Mouse (Mus musculus): ENCODE data around the gene Fbxo44. TPM values are rescaled to one million over a fixed set of nuclear protein-coding genes. Genes with fewer than 3 reads are reported as not detected.
"Not testable (repeated sequence)": the region's sequence is repeated elsewhere in the genome, so short reads cannot be mapped to it uniquely, and the experiment has no call there.

The Fbxo44 gene
- polyA plus RNA-seq, 1 experiment from 2014 or later = 102 TPM

DNA sequence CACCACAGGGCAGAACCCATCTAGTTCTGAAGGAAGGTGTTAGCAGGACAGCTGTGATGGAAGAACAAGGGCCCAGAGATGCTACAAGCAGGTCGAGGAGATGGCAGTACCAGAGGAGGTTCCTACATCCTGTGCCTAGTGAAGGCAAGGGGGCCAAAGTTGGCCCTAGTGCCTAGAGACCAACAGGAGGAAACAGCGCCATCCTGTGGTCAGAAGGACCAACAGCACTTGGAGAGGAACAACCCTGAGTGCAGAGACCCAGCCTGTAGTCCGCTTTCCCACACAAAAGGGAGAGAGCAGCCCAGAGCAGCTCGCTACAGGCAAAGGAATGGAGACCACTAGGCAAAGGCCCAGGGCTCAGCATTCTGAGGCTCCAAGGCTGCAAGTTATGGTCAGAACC, 25.5 kb upstream of the Fbxo44 start:
- Histone ChIP-seq H3K9ac (ENCODE audit: low read depth, low read length) (no peak overlapping the region), H3K36me3 (ENCODE audit: control insufficient read depth, insufficient read depth, low read length) (no peaks in the 10 kb centered on the region), H3K27me3 (ENCODE audit: control insufficient read depth, insufficient read depth, low read depth, low read length) (no peaks in the 10 kb centered on the region), H3K9me3 (replicated peaks; ENCODE audit: control insufficient read depth, low read length, poor library complexity, severe bottlenecking) (no peaks in the 10 kb centered on the region), H3K4me1 (ENCODE audit: control insufficient read depth, insufficient read depth, low read length) (peaks cover 4% of the 10 kb centered on the region; the same call in 1 of the 2 replicates), H3K4me3 (ENCODE audit: low read depth, low read length) (no peak overlapping the region), H3K4me2 (ENCODE audit: low read length) (no peak overlapping the region), H3K27ac (ENCODE audit: low read length) (no peak overlapping the region)
- WGBS = 69% methylated on average over 4 of the region's 4 CpGs
- ATAC-seq = no peak

- Histone ChIP-seq H3K4me2 (ENCODE audit: low read length) (no peak overlapping the region), H3K4me1 (ENCODE audit: control insufficient read depth, insufficient read depth, low read length) (peaks cover 4% of the 10 kb centered on the region; the same call in 1 of the 2 replicates), H3K36me3 (ENCODE audit: control insufficient read depth, insufficient read depth, low read length) (no peaks in the 10 kb centered on the region), H3K27ac (ENCODE audit: low read length) (no peak overlapping the region), H3K9ac (ENCODE audit: low read depth, low read length) (no peak overlapping the region), H3K27me3 (ENCODE audit: control insufficient read depth, insufficient read depth, low read depth, low read length) (no peaks in the 10 kb centered on the region), H3K9me3 (replicated peaks; ENCODE audit: control insufficient read depth, low read length, poor library complexity, severe bottlenecking) (no peaks in the 10 kb centered on the region), H3K4me3 (ENCODE audit: low read depth, low read length) (no peak overlapping the region)
- WGBS = 17% methylated on average over 9 of the region's 9 CpGs
- ATAC-seq = no peak
Measured at GRCm38 (mm10) chr4:148184564-148184963, 24.3 kb upstream of the Fbxo44 start.

- WGBS = 33% methylated on average over 8 of the region's 8 CpGs
- peaks cover 4% of the 10 kb centered on the region; the same call in 1 of the 2 replicates for H3K4me1 ChIP-seq (ENCODE audit: control insufficient read depth, insufficient read depth, low read length)
Measured at GRCm38 (mm10) chr4:148182363-148182762, 22.1 kb upstream of the Fbxo44 start.

DNA sequence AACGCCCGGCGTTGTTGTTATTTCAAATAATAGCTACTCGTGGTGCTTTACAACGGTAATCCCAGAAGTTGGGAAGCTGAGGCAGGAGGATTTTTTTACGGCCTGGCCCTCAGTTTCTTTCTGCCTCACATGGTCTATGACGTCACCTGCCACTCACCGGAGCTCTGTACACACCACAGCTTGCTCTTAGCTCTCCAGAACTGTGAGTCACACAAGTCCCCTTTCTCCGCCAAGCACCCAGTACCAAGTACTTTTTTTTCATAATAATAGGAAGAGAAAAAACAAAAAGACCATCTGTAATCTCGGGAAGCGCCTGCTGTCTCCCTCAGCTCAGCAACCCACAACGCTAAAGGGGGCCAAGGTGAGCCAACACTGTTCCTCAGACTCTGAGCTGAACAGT, 21.2 kb upstream of the Fbxo44 start:
- no peak for ATAC-seq
- H3K27me3 ChIP-seq (ENCODE audit: control insufficient read depth, insufficient read depth, low read depth, low read length) = 0 out of 2 replicates have a peak, but pooled peaks cover 2% of the 10 kb centered on the region
- 90% methylated on average over 12 of the region's 12 CpGs for WGBS
- no peaks in the 10 kb centered on the region for H3K9me3 ChIP-seq (replicated peaks; ENCODE audit: control insufficient read depth, low read length, poor library complexity, severe bottlenecking)
- no peak overlapping the region for H3K9ac ChIP-seq (ENCODE audit: low read depth, low read length)
- H3K4me3 ChIP-seq (ENCODE audit: low read depth, low read length) = no peak overlapping the region
- no peak overlapping the region for H3K4me2 ChIP-seq (ENCODE audit: low read length)
- no peak overlapping the region for H3K27ac ChIP-seq (ENCODE audit: low read length)
- H3K4me1 ChIP-seq (ENCODE audit: control insufficient read depth, insufficient read depth, low read length) = peaks cover 4% of the 10 kb centered on the region; the same call in 1 of the 2 replicates
- H3K36me3 ChIP-seq (ENCODE audit: control insufficient read depth, insufficient read depth, low read length) = no peaks in the 10 kb centered on the region

More at GRCm38 (mm10) chr4:148182363-148182762, 22.1 kb upstream of the Fbxo44 start:
- Histone ChIP-seq H3K9ac (ENCODE audit: low read depth, low read length) (no peak overlapping the region), H3K9me3 (replicated peaks; ENCODE audit: control insufficient read depth, low read length, poor library complexity, severe bottlenecking) (no peaks in the 10 kb centered on the region), H3K27me3 (ENCODE audit: control insufficient read depth, insufficient read depth, low read depth, low read length) (0 out of 2 replicates have a peak, but pooled peaks cover 1% of the 10 kb centered on the region), H3K36me3 (ENCODE audit: control insufficient read depth, insufficient read depth, low read length) (no peaks in the 10 kb centered on the region), H3K4me3 (ENCODE audit: low read depth, low read length) (no peak overlapping the region), H3K4me2 (ENCODE audit: low read length) (no peak overlapping the region), H3K27ac (ENCODE audit: low read length) (0 out of 2 replicates have a peak overlapping the region, but pooled peaks have one; percentile 25)
- ATAC-seq = no peak

DNA sequence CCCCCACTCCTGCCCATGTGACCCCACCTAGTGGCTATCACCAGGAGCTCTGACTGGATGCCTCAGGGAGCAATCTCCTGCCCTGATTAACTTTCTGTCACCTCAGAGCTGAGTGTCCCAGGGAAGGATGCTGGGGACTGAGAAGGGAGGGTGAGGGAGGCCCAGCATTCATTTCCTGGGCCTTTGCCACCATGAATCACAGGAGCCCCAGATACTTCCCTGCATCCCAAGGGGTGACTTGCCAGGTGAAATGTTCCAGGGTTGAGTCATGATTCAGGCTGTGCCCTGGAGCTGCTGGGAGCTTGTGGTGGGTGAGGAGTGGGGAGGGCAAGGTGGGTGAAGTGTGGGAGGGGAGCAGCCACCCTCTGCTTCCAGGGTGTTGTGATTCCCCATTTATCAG, 17.4 kb upstream of the Fbxo44 start:
- no peaks in the 10 kb centered on the region for H3K9me3 ChIP-seq (replicated peaks; ENCODE audit: control insufficient read depth, low read length, poor library complexity, severe bottlenecking)
- no peaks in the 10 kb centered on the region for H3K36me3 ChIP-seq (ENCODE audit: control insufficient read depth, insufficient read depth, low read length)
- 0 out of 2 replicates have a peak, but pooled peaks cover 6% of the 10 kb centered on the region for H3K27me3 ChIP-seq (ENCODE audit: control insufficient read depth, insufficient read depth, low read depth, low read length)
- no peak overlapping the region for H3K4me2 ChIP-seq (ENCODE audit: low read length)
- H3K4me1 ChIP-seq (ENCODE audit: control insufficient read depth, insufficient read depth, low read length) = peaks cover 26% of the 10 kb centered on the region
- H3K27ac ChIP-seq (ENCODE audit: low read length) = no peak overlapping the region
- no peak overlapping the region for H3K9ac ChIP-seq (ENCODE audit: low read depth, low read length)
- ATAC-seq = no peak
- H3K4me3 ChIP-seq (ENCODE audit: low read depth, low read length) = no peak overlapping the region

DNA sequence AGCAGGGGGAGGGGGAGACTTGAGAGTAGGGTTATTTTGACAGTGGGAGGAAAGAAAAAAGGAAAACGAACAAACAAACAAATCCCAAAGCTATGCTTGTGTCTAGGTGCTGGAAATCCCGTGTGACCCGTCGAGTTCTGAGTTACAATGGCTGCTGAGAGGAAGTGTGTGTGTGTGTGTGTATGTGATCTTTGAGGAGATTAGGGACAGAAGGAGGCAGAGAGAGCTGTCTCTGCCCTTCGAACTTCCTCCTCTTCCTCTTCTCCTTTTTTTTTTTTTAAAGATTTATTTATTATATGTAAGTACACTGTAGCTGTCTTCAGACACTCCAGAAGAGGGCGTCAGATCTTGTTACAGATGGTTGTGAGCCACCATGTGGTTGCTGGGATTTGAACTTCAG, 16.3 kb upstream of the Fbxo44 start:
- H3K36me3 ChIP-seq (ENCODE audit: control insufficient read depth, insufficient read depth, low read length); H3K27ac ChIP-seq (ENCODE audit: low read length); H3K9ac ChIP-seq (ENCODE audit: low read depth, low read length); H3K27me3 ChIP-seq (ENCODE audit: control insufficient read depth, insufficient read depth, low read depth, low read length); H3K9me3 ChIP-seq (replicated peaks; ENCODE audit: control insufficient read depth, low read length, poor library complexity, severe bottlenecking); H3K4me2 ChIP-seq (ENCODE audit: low read length); ATAC-seq; H3K4me3 ChIP-seq (ENCODE audit: low read depth, low read length): not testable (repeated sequence)
- WGBS = 67% methylated on average over 5 of the region's 6 CpGs
- peaks cover 26% of the 10 kb centered on the region for H3K4me1 ChIP-seq (ENCODE audit: control insufficient read depth, insufficient read depth, low read length)

GRCm38 (mm10) chr4:148174495-148174862, 14.2 kb upstream of the Fbxo44 start:
- Histone ChIP-seq H3K4me3 (ENCODE audit: low read depth, low read length) (no peak overlapping the region), H3K27ac (ENCODE audit: low read length) (peak overlapping the region; percentile 76), H3K9ac (ENCODE audit: low read depth, low read length) (peak overlapping the region; percentile 60; the same call in 1 of the 2 replicates), H3K9me3 (replicated peaks; ENCODE audit: control insufficient read depth, low read length, poor library complexity, severe bottlenecking) (no peaks in the 10 kb centered on the region), H3K27me3 (ENCODE audit: control insufficient read depth, insufficient read depth, low read depth, low read length) (peaks cover 10% of the 10 kb centered on the region; the same call in 1 of the 2 replicates), H3K4me2 (ENCODE audit: low read length) (peak overlapping the region; percentile 60), H3K36me3 (ENCODE audit: control insufficient read depth, insufficient read depth, low read length) (no peaks in the 10 kb centered on the region), H3K4me1 (ENCODE audit: control insufficient read depth, insufficient read depth, low read length) (peaks cover 26% of the 10 kb centered on the region)
- 5% methylated on average over 12 of the region's 12 CpGs for WGBS
- peak; percentile 7; the same call in 1 of the 2 replicates for ATAC-seq

GRCm38 (mm10) chr4:148173811-148174494, 13.7 kb upstream of the Fbxo44 start:
- ATAC-seq = peak; percentile 72
- Histone ChIP-seq H3K4me1 (ENCODE audit: control insufficient read depth, insufficient read depth, low read length) (peaks cover 26% of the 10 kb centered on the region), H3K9me3 (replicated peaks; ENCODE audit: control insufficient read depth, low read length, poor library complexity, severe bottlenecking) (no peaks in the 10 kb centered on the region), H3K27me3 (ENCODE audit: control insufficient read depth, insufficient read depth, low read depth, low read length) (peaks cover 10% of the 10 kb centered on the region; the same call in 1 of the 2 replicates), H3K36me3 (ENCODE audit: control insufficient read depth, insufficient read depth, low read length) (no peaks in the 10 kb centered on the region), H3K4me2 (ENCODE audit: low read length) (peak overlapping the region; percentile 60), H3K9ac (ENCODE audit: low read depth, low read length) (peak overlapping the region; percentile 60), H3K4me3 (ENCODE audit: low read depth, low read length) (peak overlapping the region; percentile 31), H3K27ac (ENCODE audit: low read length) (peak overlapping the region; percentile 76)
- 2% methylated on average over 30 of the region's 30 CpGs for WGBS

- Histone ChIP-seq H3K9me3 (replicated peaks; ENCODE audit: control insufficient read depth, low read length, poor library complexity, severe bottlenecking) (no peaks in the 10 kb centered on the region), H3K4me2 (ENCODE audit: low read length) (no peak overlapping the region), H3K27me3 (ENCODE audit: control insufficient read depth, insufficient read depth, low read depth, low read length) (peaks cover 12% of the 10 kb centered on the region), H3K4me1 (ENCODE audit: control insufficient read depth, insufficient read depth, low read length) (peaks cover 31% of the 10 kb centered on the region), H3K27ac (ENCODE audit: low read length) (no peak overlapping the region), H3K4me3 (ENCODE audit: low read depth, low read length) (no peak overlapping the region), H3K9ac (ENCODE audit: low read depth, low read length) (no peak overlapping the region), H3K36me3 (ENCODE audit: control insufficient read depth, insufficient read depth, low read length) (no peaks in the 10 kb centered on the region)
- ATAC-seq = no peak
- 7% methylated on average over 3 of the region's 3 CpGs for WGBS
Measured at GRCm38 (mm10) chr4:148171261-148171660, 11.0 kb upstream of the Fbxo44 start.
